Mouse (Mus musculus): ENCODE measurements at regions not wholly inside any gene's neighbourhood (a gene's known extent, or its start where the extent isn't known, plus 50 kb on each side); places are given as distances from the start of the nearest gene placed in this dataset.

DNA sequence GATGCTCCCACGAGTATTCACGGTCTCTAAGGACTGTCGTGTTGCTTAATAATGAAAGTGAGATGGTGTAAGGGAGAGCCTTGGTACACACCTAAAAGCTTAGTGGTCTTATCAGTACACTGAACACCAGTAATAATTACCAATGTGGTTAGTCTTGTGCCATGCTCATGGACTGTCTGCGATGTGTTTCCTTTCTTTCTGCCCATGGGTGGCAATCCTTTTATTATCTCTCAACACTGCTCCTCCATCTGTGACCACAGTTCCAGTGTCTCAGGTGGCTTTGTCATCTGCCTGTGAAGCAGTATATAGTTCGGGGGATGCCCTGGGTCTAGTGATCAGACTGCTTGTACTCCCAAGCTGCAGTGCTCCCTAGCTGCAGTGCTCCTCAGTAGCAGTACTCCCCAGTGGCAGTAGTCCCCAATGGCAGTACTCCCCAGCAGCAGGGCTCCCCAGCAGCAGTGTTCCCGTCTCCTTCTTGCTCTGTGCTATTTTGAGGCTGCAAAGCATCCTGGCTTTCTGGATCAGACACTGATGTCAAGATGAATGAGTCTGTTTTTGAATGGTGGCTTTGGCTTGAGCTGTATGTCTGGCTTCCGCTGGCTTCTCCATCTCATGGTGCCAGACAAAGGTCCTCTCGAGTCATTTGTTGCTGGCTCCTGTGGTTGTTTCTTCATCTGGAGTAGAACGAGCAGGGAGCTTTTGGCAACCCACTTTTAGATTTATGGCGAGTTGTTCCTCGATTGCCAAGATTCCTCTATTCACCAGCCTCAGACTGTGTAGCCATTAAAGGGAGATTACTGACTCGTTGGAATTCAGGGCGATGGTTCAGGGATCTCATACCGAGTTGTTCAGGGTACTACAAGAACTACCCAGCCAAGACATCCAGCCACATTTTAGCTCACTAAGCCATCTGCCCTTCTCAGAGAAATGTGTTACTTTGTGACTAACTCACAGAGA, 88.4 kb upstream of the Plxnc1 start:
- peak; percentile 23 for DNase-seq (ENCODE audit: low spot score)

DNA sequence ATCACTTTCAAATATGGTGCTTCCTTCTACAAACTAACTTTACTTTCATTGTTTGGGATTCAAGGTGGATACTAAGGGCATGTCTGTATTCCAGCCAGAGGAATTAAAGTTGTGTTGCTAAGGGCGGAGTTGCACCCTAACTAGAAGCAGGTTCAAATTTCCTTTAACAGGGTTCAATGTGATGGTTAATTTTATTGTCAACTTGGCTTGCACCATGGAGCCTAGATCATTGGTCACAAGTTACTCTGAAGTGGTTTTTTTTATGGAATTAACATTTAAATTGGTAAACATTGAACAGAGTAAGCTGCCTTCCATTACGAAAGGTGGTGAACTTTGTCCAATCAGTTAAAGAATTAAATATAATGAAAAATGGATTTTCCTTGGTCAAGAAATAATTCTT, 86.7 kb upstream of the Plxnc1 start:
- no peak for DNase-seq (ENCODE audit: low spot score)

DNA sequence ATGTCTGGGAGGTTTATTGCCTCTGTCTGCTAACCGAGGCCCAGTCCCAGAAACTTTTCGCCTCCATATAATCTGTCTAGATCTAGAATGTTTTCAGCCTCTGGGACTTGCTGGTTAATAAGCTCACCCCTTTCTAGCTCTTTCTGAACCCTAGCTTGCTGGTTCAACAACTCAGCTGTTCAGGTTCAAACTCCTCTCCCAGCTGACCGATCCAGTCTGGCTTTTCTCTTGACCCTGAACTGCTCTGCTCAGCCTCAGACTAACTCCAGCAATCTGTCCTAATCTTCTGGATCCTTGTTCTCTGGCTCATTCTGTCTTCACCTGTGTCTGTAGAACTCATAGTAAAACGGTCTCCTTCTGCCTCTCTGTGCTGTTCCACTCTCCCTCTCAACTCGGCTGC, 86.2 kb upstream of the Plxnc1 start:
- no peak for DNase-seq (ENCODE audit: low spot score)

DNA sequence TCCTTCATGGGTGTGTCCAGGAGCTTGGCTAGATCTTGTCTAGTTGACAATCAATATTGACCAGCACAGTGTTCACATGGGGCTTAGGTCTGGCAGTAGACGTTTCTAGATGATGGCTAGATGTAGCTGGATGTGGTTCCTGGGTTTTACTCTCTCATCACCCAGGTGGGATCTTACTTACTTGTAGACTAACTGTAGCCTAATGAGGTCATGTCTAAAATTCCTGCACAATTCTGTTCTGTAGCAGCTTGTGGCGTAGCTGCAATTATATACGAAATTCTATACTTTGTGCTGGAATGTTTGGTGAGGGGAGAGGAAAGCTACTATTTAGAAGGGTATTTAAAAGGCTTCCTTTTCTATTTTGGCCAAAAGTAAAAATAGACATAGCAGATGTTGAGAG, 84.9 kb upstream of the Plxnc1 start:
- no peak for DNase-seq (ENCODE audit: low spot score)

DNA sequence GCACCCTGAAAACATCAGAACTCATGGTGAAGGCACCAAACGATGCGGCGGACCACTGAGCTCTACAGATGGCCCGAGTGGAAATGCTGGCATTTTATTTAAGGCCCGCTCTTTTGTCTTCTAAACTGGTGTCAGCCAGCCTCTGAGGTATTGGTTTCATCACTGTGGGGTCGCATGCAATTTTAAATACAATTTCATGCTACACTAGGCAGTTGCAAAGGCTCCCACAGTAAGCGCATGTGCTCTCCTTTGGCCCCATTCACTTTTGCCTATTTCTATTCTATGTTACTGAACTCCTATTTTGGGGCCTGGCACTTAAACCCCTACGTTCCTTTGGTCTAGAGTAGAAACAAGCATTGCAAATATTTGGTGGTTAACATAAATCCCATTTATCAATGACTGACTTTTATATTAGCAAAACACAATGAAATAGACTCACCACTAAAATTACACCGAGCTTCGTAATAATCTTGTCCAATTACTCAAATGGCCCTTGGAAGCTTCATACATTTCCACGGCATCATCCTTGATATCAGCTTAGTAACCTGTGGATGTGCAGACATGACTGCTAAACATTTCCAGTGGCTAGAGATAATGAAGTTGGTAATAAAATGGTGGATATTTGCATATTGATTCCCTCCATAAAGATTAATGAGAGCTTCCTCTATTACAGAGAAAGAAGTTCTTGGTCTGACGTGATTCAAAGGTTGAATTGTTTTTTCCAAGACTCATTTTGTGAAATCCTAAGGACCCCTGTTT, 81.1 kb upstream of the Plxnc1 start:
- DNase-seq (ENCODE audit: low spot score), result no peak

DNA sequence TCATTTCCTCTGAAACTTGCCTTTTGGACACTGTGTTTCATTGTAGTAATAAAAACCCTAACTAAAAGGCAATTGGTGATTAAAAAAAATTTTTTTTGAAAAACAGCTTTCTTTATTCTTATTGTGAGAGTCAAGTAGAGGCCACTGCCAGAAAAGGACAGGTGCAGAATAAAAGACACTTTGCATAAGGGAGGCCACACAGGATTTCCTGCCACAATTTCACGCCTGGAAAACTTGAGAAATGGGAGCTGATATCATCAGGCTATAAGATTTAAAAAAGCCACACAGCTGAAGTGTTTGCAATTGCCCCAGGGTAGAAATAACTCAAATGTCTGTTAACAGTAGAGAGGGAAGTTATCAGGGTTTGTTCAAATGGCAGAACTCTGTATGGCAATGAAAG, 76.6 kb upstream of the Plxnc1 start:
- DNase-seq (ENCODE audit: low spot score), result no peak

DNA sequence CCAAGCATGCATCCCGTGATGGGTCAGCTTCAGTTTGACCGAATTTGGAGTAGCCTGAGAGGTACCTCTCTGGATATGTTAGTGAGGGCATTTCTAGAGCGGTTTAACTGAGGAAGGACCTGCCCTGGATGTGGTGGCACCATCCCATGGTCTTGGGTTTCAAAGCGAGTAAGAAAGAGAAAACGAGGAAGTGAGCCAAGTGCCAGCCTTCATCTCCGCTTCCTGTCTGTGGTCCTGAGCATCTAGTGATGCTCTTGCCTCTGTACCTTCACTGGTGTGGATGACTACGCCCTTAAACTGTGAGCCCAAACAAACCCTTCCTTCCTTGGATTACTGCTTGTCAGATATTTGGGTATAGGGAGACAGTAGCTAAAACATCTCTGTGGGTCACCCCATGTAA, 72.3 kb upstream of the Plxnc1 start:
- no peak for DNase-seq (ENCODE audit: low spot score)

DNA sequence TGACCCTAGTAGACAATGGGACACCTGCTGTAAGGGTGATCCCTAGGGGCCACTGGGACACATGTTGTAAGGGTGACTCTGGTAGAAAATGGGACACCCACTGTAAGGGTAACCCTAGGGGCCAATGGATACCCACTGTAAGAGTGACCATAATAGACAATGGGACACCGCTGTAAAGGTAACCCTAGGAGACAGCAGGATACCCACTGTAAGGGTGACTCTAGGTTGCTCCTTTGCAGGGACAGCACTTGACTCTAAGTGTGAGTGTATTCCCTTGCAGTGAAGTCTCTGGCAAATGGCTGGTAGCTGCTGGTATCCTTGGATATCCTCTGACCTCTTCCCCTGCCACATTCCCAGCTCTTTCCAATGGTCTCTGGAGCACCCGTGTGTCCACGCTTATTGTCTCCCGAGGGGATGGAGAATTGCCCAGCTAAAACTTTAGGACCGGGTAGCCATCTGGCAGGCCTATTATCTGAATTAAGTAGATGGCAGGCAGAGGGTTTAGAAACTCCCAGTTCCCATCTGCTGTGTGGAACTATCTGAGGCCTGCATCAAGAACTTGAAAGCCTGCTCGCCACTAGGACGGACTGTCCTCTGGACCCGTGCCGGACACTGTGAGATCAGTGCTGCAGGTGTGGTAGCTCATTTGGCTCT, 70.8 kb upstream of the Plxnc1 start:
- DNase-seq (ENCODE audit: low spot score), result no peak

DNA sequence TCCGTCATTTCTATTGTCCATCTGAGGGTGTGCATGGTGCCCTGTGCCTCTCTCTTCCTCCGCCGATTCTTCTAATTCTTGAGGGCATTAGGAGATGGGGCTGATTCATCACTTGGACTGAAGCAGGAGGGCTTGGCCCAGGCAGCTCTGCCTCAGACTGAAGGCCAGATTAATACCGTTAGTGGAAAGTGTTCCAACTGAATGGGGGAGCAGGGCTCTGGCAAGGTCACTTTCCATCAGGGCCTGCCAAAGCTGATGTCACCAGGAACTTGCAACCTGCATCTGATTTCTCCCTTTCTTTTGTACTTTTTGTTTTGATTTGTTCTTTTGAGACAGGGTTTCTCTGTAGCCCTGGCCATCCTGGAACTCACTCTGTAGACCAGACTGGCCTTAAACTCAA, 69.3 kb upstream of the Plxnc1 start:
- DNase-seq (ENCODE audit: low spot score), result peak; percentile 55

DNA sequence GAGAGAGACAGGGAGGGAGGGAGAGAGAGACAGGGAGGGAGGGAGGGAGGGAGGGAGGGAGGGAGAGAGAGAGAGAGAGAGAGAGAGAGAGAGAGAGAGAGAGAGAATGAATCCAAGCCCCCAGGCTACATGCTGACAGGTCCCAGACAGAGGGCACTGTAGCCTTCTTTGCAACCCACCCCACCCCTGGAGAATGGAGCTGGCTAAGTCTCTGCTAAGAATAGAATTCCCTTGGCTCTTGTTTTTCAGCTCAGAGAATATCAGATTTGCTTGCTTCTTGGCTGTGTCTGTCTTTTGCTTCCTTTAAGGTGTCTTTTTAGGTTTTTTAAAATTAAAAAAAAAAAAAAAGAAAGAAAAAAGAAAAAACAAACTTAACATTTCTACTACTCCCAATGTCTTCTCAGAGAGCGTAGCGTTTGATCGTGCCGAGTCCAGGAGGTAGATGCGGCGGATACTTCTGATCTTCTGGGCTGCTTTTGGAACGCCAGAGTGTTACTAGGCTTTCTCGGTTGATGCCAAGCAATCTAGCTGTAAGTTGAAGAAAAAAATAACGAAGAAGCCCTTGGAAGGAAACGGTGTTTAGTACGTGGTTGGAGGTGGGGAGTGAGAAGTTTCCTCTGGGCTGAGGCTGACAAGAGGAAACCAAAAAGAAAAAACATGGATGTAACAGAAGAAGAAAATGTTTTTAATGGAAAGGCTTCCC, 68.7 kb upstream of the Plxnc1 start:
- DNase-seq (ENCODE audit: low spot score), result no peak

DNA sequence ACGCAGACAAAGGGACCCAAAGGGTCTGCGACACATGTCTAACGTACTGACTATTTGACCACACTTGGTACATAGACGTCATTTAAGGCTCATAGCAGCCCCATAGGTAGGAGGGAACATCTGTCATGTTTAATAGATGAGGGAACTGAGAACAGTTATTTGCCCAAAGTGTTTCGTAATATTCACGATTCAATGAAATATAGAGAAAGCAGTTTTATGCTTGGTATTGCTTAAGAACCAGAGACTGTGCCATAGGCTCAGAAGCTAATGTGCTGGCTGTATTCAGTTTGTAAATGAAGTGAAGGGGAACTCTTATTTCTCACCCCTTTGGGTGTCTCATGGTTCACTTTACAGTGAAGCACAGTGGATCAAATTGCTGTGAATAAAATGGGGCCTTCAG, 65.7 kb upstream of the Plxnc1 start:
- DNase-seq (ENCODE audit: low spot score), result no peak

DNA sequence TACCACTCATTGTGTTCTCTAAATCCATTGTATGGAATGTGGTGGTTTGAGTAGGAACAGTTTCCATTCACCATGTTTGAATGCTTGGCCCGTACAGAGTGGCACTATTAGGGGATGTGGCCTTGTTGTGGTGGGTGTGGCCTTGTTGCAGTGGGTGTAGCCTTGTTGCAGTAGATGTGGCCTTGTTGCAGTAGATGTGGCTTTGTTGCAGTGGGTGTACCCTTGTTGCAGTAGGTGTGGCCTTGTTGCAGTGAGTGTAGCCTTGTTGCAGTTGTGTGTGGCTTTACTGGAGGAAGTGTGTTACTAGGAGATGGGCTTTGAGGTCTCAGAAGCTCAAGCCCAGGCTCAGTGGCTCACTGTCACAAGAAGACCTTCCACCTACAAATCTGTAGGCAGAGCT, 64.4 kb upstream of the Plxnc1 start:
- DNase-seq (ENCODE audit: low spot score), result no peak

DNA sequence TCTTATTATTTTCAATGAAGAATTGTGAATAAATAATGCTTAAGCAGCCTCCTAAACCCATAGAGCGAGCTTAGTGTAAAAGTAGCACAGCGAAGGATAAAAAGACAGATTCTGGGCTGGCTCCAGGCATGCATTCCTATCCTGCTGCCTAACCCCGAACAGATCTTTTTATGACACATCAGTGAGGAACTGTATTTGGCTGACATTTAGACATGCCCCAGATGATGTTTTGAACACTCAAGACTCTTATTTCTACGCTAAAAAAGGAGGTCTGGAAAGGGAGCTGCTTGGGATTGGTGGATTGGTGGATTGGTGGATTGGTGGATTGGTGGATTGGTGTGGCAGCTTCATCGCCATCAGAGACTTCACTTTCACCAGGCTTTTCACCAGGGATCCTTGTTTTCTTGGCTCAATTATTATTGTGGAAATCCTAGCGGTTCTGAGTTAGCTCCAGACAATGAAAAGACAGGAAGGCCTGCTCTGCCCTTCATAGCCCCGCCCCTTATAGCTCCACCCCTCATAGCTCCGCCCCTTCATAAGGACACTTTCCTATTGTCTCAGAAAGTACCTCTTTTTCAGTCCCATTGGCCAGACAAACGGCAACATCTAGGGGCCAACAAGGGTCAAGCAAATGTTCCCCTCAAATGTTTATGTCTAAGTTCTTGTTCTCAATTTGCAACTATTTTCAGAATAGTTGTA, 59.6 kb upstream of the Plxnc1 start:
- peak; percentile 44 for DNase-seq (ENCODE audit: low spot score)

DNA sequence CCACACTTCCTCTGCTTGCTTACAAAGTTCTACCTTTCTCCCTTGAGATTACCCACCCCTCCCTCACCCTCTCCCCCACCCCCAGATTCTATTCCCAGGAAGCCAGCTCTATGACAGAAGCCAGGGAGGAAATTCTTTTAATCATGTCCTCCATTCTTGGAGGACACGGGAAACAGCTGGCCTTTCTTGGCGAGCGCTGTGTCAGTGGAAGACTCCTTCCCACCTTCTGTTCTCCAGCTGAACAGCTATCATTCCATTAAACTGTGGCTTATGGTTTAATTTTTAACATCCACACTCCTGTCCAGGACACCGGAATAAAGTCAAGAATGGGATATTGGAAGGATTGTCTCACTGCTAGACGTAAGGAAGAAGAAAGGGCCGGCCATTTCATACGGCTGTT, 59.0 kb upstream of the Plxnc1 start:
- peak; percentile 32 for DNase-seq (ENCODE audit: low spot score)

DNA sequence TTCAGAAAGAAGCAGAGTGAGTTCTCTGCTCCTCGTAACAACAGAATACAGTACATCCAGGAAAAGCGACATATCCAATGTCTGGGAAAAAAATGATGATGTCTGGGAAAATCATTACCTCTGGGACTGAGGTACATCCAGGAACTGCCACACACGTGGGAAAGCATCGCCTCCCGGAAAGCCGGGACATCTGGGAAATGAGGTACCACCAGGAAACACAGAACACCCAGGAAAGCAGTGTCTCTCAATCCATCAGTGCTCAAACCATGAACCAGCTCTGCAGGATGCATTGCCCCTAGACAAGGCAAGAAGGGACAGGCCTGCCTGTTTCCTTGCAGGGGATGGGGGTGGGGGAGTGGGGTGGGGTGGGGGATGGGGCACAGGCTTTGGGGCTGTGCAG, 57.0 kb upstream of the Plxnc1 start:
- DNase-seq (ENCODE audit: low spot score), result no peak

DNA sequence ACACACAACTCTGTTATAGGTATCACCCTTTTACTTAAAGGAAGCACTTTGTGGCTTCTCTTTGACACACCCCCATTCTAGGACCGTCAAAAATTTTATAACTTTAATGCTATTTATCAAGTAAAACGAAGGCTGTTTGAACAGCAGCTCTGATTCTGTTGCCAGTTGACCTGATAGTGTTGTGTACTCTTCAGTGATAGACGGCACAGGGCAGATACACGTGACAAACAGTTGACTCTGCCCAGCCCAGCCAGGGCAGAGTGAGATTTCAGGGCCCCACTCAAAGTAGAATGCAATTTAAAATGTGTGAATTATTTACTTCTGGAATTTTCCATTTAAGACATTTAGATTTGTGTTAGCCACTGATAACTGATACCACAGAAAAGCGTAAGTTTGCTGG, 55.1 kb upstream of the Plxnc1 start:
- DNase-seq (ENCODE audit: low spot score), result peak; percentile 16
